Mouse (Mus musculus): ENCODE measurements around the gene Elac2.

GRCm38 (mm10) chr11:64962629-64963028 is 16.2 kb upstream of the Elac2 start:
- TF ChIP-seq POLR2A (IDR thresholded peaks at IDR 0.05; ENCODE audit: control insufficient read depth, low read depth, low read length) (no peak), CTCF (IDR thresholded peaks at IDR 0.05; ENCODE audit: control insufficient read depth, insufficient read depth, insufficient replicate concordance, low read depth, low read length) (no peak)

Measured in testis, adult 2 months (tissue).